Mouse (Mus musculus) spleen, adult 12 weeks (tissue): ENCODE measurements around the gene Mindy4.
A peak's percentile ranks its signal among the peaks of the same experiment; 100 is the strongest.

Experiments used
- DNase-seq: peaks from one replicate; pipeline ENCODE4 v3.0.0; 2022; ENCODE audit warnings: low spot score

Gene Mindy4

DNA sequence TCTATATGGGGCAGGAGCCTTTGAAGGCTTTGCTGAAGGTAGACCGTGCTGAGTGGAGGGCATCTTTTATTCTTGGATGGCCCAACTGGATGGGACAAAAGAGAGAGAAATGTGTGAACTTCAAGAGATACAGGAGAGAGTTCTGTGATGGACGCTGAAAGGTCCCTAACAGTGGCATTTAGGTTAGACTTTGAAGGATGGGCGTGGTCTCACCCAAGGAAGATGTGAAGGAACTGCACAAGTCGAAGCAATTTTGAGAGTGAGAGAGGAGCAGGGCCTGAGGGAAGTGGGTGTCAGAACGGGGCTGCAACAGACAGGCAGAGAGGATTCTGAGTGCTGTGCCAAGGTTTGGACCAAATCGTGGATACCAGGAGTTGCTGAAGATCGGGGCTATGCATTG, 54.1 kb downstream of the Mindy4 start:
- no peak for DNase-seq

DNA sequence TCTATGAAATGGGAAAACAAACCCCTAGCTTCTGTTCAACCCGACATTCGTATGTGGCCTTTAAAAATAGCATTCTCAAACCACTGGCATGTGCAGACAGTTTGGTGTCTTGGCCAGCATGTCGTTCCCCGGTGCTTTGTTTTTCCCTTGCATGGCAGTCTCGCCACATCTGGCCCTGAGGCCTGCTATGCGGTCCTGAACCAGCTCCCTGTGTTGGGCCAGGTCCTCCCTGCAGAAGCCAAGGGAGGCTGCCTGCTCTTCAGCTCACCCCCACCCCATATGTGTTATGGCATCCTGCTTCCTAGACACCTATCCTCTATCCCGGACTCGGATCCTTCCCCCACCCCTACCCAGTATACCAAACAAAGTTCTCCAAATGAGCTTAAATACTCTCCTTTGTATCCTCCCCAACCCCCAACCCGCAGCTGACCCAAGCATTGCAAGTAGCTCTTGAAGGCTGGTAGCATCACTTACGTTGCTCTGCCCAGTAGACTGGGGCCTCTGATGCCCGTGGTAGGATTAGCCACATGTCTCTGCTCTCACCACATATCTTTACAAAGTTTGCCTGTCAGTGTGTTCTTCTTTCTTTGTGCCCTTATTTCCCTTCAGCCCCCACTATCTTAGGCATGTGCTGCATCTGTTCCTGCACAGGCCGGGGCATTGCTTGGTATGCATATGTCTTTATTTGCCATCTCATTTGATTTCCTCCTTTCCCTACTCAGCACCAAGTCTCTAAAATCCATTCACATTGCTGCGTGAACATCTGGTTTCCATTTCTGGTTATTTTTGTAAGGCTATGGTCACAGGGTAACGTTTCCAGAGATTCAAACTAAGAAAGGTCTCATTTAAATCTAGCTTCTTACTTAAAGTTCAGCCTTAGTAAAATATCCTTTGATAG, 55.5 kb downstream of the Mindy4 start:
- no peak for DNase-seq

DNA sequence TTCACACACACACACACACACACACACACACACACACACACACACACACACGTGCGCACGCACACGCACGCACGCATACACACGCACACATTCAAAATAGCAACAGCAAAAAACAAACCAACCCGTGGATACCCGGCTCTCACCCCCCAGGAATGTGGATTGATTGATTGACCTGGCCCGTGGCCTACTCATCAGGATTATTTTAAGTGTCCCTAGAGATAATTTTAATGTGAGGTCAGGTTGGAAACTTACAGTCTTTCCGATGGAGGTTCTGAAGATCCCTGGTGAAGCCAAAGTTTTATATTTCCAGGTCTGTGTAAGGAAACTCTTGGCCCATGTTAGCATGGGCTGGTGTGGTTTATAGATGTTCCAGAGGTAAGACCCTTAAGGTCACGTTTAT, 59.0 kb downstream of the Mindy4 start:
- DNase-seq = no peak

DNA sequence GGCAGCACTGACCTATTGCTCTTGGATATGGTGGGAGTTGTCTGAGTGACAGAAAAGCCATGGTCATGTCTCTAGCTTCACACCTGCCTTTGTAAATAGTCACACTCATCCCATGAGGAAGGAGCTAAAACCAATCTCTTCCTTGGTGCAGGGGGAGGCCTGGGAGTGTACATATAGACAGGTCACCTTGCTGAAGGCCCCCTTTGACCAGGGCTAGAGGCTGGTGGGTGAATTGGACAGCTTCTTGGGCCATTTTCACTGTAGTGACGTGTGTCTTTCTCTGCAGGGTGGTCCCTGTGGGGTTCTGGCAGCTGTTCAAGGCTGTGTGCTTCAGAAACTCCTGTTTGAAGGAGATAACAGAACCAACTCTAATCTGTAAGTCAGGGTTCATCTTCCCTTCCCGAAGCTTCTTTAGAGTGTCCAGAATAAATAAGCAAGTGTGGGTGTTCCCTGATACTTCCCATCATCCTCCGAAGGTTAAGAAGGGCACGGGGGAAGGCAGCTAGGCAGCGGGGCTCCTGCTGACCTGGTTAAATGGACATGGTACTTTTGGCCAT, 60.4 kb downstream of the Mindy4 start:
- peak; percentile 58 for DNase-seq

DNA sequence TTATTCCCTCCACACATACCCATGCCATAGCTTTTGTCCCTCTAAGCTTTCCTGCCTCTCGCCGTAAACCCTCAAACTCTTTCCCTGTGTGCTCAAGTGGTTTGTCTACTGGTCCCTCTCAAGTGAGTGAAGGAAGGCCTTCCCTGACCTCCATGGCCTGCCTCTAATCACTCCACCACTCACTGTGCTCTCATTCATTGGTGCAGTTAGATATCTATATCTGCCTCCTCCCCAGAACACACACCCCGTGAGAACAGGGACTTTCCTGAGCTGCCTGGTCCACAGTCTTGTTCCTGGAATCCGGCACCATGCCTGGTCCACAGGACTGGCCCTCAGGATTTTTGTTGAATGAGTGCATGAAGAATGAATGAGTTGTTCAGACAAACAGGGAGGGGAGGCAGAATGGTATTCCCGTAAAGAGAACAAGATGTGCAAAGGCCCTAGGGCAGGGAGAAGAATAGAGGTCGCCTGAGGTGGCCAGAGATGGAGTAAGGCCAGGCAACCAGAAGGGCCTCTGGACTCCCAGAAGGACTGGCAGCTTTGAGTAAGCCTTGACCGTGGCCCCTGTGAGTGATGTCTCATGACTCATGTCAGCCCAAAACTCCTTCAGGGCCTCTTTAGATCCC, 61.7 kb downstream of the Mindy4 start:
- DNase-seq = peak; percentile 40

DNA sequence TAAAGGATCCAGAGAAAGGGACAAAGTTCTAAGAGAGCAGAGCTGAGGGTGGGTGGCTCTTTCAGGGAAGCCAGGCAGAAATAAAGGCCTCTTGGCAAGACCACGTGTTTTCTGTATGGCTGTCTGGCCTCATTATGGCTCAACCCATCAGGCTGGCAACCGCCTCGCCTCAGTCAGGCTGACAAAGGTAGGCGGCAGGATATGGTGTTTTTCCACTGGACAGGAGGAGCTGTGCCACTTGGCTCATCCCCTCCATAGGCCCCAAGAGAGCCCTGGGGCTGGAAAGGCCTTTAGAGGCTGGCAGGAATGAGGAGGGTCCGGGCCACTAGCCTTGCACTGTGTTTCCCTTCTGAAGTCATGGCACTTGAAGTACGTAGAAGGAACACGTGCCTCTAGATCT, 69.8 kb downstream of the Mindy4 start:
- DNase-seq = no peak

DNA sequence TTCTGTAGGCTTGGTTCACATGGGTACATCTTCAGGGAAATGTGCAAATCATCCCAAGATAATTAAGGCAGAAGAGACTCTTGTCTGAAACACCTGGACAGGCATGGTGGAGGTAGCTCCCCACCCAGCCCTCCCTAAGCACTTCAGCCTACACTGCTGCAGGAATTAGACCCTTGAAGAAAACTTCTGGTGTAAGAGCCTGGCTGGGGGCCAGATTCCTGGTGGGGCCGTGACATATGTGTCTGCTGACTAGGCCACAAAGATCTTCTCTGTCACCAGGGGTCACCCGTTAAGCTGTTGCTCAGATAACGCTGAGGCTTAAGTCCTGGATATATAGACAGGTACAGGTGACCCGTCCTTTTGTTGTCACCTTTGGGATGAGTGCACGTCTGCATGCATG, 70.3 kb downstream of the Mindy4 start:
- DNase-seq = no peak

DNA sequence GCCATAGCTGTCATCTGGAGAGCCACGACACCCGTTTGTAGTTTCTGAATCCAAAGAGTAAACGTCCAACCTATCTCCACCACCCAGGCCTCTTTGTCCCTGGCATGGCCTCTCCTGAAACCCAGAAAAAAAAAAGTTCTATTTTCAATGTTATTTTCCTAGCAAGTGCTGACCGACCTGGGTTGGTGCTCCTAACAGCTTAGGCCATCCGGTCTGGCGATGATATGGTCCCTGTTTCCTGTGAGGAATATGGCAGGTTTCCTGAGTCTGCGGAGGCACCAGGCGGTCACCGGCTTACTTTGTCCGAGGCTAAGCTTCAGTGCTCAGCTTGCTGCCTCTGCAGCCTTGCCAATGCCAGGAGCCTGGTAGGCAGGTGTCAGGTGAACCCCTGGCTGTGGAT, 71.8 kb downstream of the Mindy4 start:
- no peak for DNase-seq

DNA sequence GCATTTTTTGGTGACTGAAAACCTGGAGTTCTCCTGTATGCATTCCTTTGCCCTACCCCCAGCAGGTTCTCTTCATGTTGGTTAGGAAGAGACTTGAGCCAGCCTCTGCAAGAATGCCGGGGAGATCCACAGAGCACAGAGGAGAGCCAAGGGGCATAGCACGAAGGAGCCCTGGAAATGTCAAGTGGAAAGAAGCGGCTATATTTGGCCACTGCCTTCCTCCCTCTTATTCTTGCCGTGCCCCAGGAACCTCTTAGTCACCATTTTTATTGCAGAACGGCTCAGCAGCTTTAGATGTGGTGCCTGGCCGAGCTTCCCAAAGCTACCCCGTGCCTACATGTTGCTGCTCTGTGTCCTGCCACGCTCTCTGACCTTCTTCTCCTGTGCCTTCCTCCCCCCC, 72.6 kb downstream of the Mindy4 start:
- no peak for DNase-seq

DNA sequence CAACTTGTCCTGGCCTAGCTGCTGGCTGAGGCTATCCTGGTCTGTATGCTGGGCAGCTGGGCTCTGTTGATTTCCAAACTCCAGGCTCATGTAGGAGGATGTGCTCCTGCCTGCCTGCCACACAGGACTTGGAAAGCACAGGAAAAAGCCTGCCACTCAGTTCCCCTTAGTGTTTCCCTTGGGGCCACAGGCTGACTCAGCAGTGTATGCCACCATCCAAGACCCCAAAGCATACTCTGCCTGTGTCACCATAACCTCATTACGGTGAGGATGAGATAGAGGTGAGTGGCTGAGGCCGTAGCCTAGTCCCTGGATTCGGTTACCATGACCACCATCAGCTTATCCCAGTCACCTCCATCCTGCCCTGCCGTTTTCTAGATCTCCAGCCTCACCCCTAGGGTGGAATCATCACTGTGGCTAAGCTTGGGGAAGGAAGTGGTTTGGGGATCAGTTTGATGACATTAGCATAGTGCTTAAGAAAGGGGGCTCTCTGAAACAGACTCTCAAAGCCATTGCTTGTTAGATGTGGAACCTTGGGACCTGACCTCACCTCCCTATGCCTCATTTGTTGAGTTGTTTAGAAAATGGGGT, 73.6 kb downstream of the Mindy4 start:
- DNase-seq = no peak

DNA sequence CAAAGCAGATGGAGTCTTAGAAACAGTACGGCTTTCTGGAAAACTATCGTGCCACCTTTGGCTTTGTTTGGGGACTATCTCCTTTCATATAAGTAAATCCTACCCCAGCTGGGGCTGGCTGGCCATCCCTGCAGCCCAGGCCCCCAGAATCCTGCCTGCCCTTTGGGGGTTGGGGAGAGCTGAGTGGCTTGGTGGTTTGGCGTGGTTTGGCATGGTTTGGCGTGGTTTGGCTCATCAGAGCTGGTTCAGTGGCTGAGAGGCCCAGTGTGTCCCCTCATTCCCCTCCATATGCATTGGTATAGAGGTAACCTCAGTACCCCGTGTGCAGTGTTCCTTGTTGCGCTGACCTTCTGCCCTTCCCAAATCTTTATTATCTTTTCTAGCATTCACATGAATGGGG, 74.9 kb downstream of the Mindy4 start:
- DNase-seq = no peak

DNA sequence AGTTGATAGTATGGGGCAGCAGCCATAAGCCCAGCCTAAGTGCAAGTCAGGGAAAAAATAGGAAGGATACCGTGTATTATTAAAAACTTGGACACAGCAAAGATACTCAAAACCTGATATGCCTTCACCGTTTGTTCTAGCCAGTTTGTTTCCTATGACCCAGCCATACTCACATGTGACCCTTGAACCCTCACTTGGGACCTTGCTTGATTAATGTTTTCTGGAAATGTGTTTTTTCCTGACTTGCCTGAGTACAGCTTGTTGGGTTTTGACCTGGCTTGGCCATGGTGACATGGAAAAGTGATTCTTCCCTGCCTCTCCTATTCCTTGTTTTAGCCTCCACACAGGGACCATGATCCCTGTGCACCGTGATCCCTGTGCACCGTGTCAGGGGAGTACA, 75.3 kb downstream of the Mindy4 start:
- DNase-seq = no peak

DNA sequence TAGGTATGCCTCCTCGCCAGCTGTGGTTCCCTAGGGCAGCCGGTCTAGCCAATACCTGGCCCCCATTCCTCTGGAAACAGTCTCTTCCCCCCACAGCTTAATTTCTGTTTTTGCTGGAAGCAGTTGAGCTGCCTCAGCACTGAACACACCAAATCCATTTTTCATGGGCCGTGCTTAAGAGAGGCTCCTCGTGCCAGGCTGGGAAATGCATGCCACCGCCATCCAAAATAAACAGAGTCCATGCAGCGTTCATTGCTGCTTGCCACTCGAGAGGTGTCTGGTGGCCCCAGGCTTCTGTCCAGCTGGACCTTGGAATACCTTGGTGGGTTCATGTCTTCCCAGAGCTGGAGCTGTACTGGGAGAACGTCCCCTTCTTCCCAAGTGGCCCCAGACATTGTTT, 77.8 kb downstream of the Mindy4 start:
- DNase-seq = no peak

DNA sequence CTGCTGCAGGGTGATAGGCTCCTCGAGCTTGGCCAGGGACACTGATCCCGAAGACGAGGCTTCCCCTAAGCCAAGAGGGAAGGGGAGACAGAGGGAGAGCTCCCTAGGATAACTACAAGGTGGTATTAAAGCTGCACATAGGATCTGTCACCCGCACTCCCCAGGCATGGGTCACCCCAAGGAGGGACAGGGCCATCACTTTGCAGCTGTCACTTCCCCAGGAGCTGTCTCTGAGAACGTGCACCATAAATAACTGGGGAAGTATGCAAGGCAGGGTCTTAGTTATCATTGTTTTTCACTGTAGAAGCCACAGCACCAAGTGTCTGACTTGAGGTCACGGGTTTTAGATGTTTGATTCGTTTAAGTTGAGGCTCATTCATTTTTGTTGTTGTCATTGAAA, 78.5 kb downstream of the Mindy4 start:
- DNase-seq = no peak

DNA sequence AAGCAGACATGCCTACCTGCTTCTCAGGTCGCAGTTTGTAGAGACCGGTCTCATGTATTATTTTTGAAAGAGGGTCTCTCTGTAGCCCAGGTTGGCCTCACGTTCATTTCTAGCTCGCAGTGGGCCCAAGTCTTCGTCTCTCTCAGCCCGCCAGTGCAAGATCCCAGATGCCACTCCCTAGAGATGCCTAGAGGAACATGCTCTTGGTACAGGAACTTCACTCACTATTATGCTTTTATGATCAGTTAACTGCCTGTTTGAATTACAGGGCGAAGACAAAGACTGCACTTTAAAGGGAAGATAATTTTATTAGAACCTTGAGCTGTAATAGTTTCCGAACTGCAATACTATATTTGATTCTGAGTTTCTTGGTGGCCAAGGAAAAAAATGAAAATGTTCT, 79.2 kb downstream of the Mindy4 start:
- DNase-seq = no peak

DNA sequence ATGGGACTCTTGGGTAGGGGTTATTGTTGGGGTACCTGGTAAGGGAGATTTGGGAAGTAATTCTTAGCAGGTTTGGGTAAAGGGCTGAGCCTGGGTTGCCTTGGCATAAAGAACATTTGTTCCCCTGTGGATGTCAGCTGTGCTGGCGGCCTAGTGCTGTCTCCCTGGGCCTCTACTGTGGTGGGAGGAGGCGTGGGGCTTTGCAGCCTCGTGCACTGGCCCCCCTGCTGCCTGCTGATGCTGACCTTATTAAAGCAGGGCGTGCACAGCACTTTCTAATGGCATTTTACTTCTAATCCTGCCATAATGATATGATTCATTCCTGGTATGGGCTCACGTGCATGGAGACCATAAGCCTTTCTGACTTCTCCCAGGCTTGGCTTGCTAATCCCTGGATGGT, 82.0 kb downstream of the Mindy4 start:
- DNase-seq = no peak

DNA sequence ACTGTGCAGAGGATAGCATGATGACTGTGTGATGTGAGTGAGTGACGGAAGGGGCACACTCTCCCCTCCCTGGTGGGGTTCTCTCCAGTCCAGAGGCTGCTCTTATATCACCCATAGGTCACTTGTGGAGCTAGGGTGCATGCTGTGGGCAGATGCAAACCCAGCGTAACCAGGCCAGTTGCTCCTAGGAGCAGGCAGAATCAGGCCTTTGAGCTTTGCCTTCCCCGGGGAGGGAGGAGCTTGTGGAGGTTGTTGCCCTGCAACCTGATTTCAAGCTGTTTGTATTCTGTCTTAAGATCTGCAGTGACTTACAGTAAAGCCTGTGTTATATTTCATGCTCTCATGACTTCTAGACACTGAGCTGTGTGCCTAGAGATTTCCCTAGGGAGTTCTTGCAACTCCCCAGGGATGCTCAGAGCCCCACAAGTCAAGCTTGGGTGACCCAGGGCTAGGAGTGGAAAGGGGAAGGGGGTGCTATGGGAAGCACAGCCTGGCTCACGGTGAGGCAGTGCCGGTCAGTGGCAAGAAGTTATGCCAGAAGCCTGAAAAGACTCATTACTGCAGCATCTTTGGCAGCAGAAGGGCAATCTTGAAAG, 84.9 kb downstream of the Mindy4 start:
- no peak for DNase-seq

DNA sequence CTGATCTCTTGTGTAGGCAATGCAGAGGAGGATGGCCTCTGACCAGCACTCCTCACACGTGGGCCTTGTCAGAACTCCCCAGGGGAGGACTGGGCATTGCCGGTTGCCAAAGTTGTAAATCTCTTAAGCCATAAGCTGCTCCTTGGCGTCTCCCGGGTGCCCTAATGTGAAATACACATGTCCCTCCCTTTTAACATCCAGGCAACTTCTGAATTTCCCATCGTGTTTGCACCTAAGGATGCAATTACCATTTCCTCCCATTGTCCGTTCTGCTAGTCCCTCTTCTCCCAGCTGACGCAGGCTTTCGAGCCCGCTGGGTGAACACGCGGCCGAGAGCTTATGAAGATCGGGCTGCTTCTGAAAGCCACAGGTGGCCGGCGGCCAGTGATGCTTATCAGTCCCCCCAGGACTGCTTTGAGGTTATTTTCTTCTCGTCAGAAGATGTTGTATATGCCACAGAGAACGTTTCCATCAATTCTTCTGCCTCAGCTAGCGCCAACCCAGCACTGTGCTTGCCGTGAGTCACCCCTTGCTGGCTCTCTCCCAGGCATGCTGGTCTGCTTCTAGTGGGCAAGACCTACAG, 91.5 kb downstream of the Mindy4 start:
- DNase-seq = no peak

DNA sequence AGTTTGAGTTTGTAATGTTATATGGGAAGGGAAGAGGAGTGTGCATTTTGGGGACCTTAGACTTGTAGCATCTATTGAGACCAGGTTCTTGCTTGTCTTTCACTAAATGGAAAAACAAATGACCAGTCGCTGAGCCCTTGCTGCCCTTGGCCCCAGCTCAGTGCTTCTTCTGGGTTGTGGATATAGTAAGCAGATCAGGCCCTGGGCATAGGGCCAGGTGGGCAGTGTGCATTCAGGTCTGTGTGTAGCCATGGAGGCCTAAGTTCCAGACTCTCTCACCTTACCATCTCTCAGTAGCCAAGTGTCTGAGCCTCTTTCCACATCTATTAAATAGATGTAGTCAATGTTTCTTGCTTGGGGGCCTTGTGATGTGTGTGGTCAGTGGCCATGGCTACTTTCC, 92.1 kb downstream of the Mindy4 start:
- no peak for DNase-seq

DNA sequence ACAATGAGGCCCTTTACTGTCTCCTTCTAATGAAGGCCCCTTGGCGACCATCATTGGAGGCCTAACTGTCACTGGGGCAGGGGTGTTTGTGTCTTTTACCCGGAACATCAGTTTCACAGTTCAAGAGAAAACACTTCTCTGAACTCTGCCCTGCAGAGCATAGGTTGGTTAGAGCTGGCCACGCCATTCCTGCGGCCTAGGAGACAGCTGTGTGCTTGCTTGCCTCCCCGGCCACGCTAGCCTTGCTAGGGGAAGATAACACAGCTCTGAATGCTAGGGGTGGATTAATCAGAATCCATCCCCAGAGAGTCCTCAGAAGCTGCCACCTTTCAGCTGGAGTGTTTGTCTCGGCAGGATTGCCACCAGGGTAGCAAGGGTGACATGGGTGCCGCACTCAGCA, 96.3 kb downstream of the Mindy4 start:
- no peak for DNase-seq

DNA sequence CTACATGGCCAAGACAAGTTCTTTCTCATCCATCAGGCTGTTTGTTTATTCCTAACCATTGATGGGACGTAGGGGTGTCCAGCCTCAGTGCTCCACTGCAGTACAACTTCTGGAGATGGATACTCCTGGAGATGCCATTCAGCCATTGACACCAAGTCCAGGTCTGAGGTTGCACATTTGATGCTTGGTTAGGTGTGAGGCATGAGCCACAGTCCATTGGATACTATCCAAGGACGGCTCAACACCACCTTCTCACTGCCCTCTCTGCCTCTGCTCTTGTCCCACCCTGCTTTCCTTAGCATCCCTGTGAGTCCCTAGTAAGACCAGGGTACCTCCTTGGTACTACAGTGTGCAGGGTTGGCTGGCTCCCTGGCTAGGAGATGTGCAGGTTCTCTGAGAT, 96.7 kb downstream of the Mindy4 start:
- DNase-seq = no peak

DNA sequence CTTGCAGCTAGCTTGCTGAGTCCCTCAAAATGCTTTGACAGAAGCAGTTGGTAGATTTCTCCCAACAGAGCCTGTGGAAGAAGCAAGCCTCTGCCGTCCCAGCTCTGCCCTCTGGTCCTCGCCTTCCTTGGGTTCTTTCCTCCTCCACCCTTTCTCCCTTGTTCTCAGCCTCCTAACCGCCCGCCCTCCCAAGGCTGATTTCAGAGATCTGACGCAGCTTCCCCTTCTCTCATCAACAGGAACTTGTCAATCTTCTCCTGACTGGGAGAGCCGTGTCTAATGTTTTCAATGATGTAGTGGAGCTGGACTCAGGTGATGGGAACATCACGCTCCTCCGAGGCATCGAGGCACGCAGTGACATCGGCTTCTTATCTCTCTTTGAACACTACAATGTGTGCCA, 97.5 kb downstream of the Mindy4 start:
- no peak for DNase-seq
